Comparison of ENCODE assay signal across 14 mouse cellular contexts in genomic region chr16:21827153-21827552, GRCm38 (mm10). TPM values are rescaled to one million over a fixed set of nuclear protein-coding genes. Genes with fewer than 3 reads are reported as not detected.
DNase-seq lines count a peak whose midpoint lies in the region; ATAC-seq lines count a peak whose summit lies in the region.
"Had no signal": no experiment of that assay in that cellular context is flagged by ENCODE, and none has a peak within 500 bp of the region (broad histone marks: within the 10 kb centered on the region; RNA-seq: fewer than 3 reads in every experiment).

No protein-coding gene starts in this region.

- no peak for ATAC-seq in lung, embryonic 16.5 days (ENCODE audit: low read depth)
- no peak for ATAC-seq in intestine, embryonic 16.5 days

- H3K4me3 ChIP-seq in lung, embryonic 16.5 days (ENCODE audit: low read length), result no peak overlapping the region
- peak overlapping the region; percentile 38 for H3K4me3 ChIP-seq in intestine, embryonic 16.5 days (ENCODE audit: low read length)
- H3K4me3 ChIP-seq: gastrocnemius, adult 2 months; layer of hippocampus, adult 2 months had no signal

- no peak for DNase-seq in lung, postnatal 25 days (ENCODE audit: low spot score)
- peak; percentile 88 for DNase-seq in large intestine, adult 2 months (ENCODE audit: low read depth, low spot score)
- DNase-seq in urinary bladder, postnatal 14 days (ENCODE audit: low spot score), result no peak
- no peak for DNase-seq in cerebellum, adult 11 months
- DNase-seq in thymus, postnatal 14 days, result no peak
- DNase-seq: adrenal gland, postnatal 14 days; cerebellum, adult 8-10 months; gastrocnemius, adult 2 months; right cerebral cortex, postnatal 14 days had no signal

- H3K27me3 ChIP-seq in lung, embryonic 16.5 days (ENCODE audit: control insufficient read depth, insufficient read depth, low read depth, low read length), result no peaks in the 10 kb centered on the region
- no peaks in the 10 kb centered on the region for H3K27me3 ChIP-seq in intestine, embryonic 16.5 days (replicated peaks; ENCODE audit: control insufficient read depth, insufficient read depth, low read length)

- H3K36me3 ChIP-seq in lung, embryonic 16.5 days (ENCODE audit: control insufficient read depth, insufficient read depth, low read length), result no peaks in the 10 kb centered on the region
- no peaks in the 10 kb centered on the region for H3K36me3 ChIP-seq in intestine, embryonic 16.5 days (ENCODE audit: control insufficient read depth, insufficient read depth, low read length)
- H3K36me3 ChIP-seq: G1E had no signal

- peaks cover 6% of the 10 kb centered on the region for H3K4me1 ChIP-seq in lung, embryonic 16.5 days (replicated peaks; ENCODE audit: control insufficient read depth, insufficient read depth, low read length)
- H3K4me1 ChIP-seq in intestine, embryonic 16.5 days (ENCODE audit: control insufficient read depth, insufficient read depth, low read length), result peaks cover 10% of the 10 kb centered on the region; the same call in 1 of the 2 replicates

- no peak overlapping the region for H3K9ac ChIP-seq in lung, embryonic 16.5 days (ENCODE audit: low read length)
- H3K9ac ChIP-seq in intestine, embryonic 16.5 days (ENCODE audit: low read depth, low read length), result no peak overlapping the region

- H3K9me3 ChIP-seq in lung, embryonic 16.5 days (ENCODE audit: control insufficient read depth, low read length), result no peaks in the 10 kb centered on the region
- no peaks in the 10 kb centered on the region for H3K9me3 ChIP-seq in intestine, embryonic 16.5 days (ENCODE audit: control insufficient read depth, low read length)
- H3K9me3 ChIP-seq: G1E had no signal

- H3K4me2 ChIP-seq in lung, embryonic 16.5 days (ENCODE audit: low read depth, low read length), result peak overlapping the region; percentile 12; the same call in 1 of the 2 replicates
- H3K4me2 ChIP-seq in intestine, embryonic 16.5 days (ENCODE audit: low read depth, low read length), result peak overlapping the region; percentile 23

- WGBS in lung, embryonic 16.5 days, result 33% methylated on average over 4 of the region's 4 CpGs
- 40% methylated on average over 4 of the region's 4 CpGs for WGBS in intestine, embryonic 16.5 days
- 12% methylated on average over 4 of the region's 4 CpGs for WGBS in large intestine, adult 2 months

- no peak overlapping the region for H3K27ac ChIP-seq in lung, embryonic 16.5 days (ENCODE audit: low read length)
- H3K27ac ChIP-seq in intestine, embryonic 16.5 days (ENCODE audit: low read length), result peak overlapping the region; percentile 44
- H3K27ac ChIP-seq: gastrocnemius, adult 2 months; layer of hippocampus, adult 2 months; macrophage had no signal

RNA-seq across cellular contexts. Expression of gene Map3k13, which starts 33.0 kb away (rescaled TPM):
- 0.44 and 0.47 TPM in 2 replicates for polyA plus RNA-seq in lung, embryonic 16.5 days (2015; fragmentation: Nextera tagmentation; extraction: Ambion mirVana)
- polyA plus RNA-seq in intestine, embryonic 16.5 days (2015; fragmentation: Nextera tagmentation; extraction: Ambion mirVana), result 2.2 and 2.8 TPM in 2 replicates
- polyA plus RNA-seq in large intestine, adult 2 months (2012; rRNA removed), result 3.9 and 8.0 TPM in 2 replicates

RNA-seq across cellular contexts. Expression of gene Ehhadh, which starts 39.5 kb away (rescaled TPM):
- polyA plus RNA-seq in lung, embryonic 16.5 days (2015; fragmentation: Nextera tagmentation; extraction: Ambion mirVana), result 2.4 and 2.6 TPM in 2 replicates
- 20.2 and 25.9 TPM in 2 replicates for polyA plus RNA-seq in intestine, embryonic 16.5 days (2015; fragmentation: Nextera tagmentation; extraction: Ambion mirVana)
- polyA plus RNA-seq in large intestine, adult 2 months (2012; rRNA removed), result 16.5 and 37.3 TPM in 2 replicates
